ENCODE assay signal across 8 mouse cellular contexts in genomic region chr2:125723408-125724085, GRCm38 (mm10). TPM values are rescaled to one million over a fixed set of nuclear protein-coding genes. Genes with fewer than 3 reads are reported as not detected.
A peak's percentile ranks its signal among the peaks of the same experiment; 100 is the strongest.
DNase-seq lines count a peak whose midpoint lies in the region; ATAC-seq and TF ChIP-seq lines count a peak whose summit lies in the region.

No protein-coding gene starts in this region.

- H3K4me3 ChIP-seq in spleen, adult 2 months (ENCODE audit: extremely low read depth, insufficient read depth, insufficient read length), result peak overlapping the region; percentile 36; the same call in 1 of the 2 replicates
- H3K4me3 ChIP-seq in intestine, embryonic 16.5 days (ENCODE audit: low read length), result peak overlapping the region; percentile 55
- peak overlapping the region; percentile 46 for H3K4me3 ChIP-seq in liver, embryonic 12.5 days
- peak overlapping the region; percentile 47 for H3K4me3 ChIP-seq in midbrain, postnatal 0 days (ENCODE audit: low read depth, low read length)

- peaks cover 9% of the 10 kb centered on the region; the same call in 1 of the 2 replicates for H3K4me1 ChIP-seq in spleen, adult 2 months (ENCODE audit: control insufficient read depth, insufficient read depth, insufficient read length)
- peaks cover 11% of the 10 kb centered on the region; the same call in 1 of the 2 replicates for H3K4me1 ChIP-seq in intestine, embryonic 16.5 days (ENCODE audit: control insufficient read depth, insufficient read depth, low read length)
- H3K4me1 ChIP-seq in liver, embryonic 12.5 days, result peaks cover 13% of the 10 kb centered on the region
- peaks cover 8% of the 10 kb centered on the region; the same call in 1 of the 2 replicates for H3K4me1 ChIP-seq in midbrain, postnatal 0 days (ENCODE audit: insufficient read depth, low read length)

- no peak for TF ChIP-seq CTCF in spleen, adult 2 months (IDR thresholded peaks at IDR 0.05; ENCODE audit: extremely low read depth, insufficient read depth, insufficient read length, insufficient replicate concordance)
- peak; percentile 51 for TF ChIP-seq CTCF in midbrain, postnatal 0 days (IDR thresholded peaks at IDR 0.05)

- TF ChIP-seq POLR2A in spleen, adult 2 months (IDR thresholded peaks at IDR 0.05; ENCODE audit: low read depth, low read length), result no peak

- peak overlapping the region; percentile 70 for H3K9ac ChIP-seq in intestine, embryonic 16.5 days (ENCODE audit: low read depth, low read length)
- H3K9ac ChIP-seq in liver, embryonic 12.5 days, result no peak overlapping the region
- H3K9ac ChIP-seq in midbrain, postnatal 0 days (replicated peaks; ENCODE audit: low read length, poor library complexity, severe bottlenecking), result peak overlapping the region; percentile 72

- H3K4me2 ChIP-seq in intestine, embryonic 16.5 days (ENCODE audit: low read depth, low read length), result peak overlapping the region; percentile 98
- H3K4me2 ChIP-seq in liver, embryonic 12.5 days, result peak overlapping the region; percentile 69
- peak overlapping the region; percentile 97 for H3K4me2 ChIP-seq in midbrain, postnatal 0 days (ENCODE audit: low read depth, low read length, poor library complexity, severe bottlenecking)

- peak; percentile 71 for ATAC-seq in granulocyte monocyte progenitor cell, adult 5-6 weeks (replicated peaks; ENCODE audit: poor library complexity, severe bottlenecking)
- ATAC-seq in intestine, embryonic 16.5 days, result peak; percentile 89
- peak; percentile 33 for ATAC-seq in liver, embryonic 12.5 days
- ATAC-seq in midbrain, postnatal 0 days (ENCODE audit: low FRiP score), result peak; percentile 78

- peaks cover 11% of the 10 kb centered on the region for H3K27me3 ChIP-seq in spleen, adult 2 months (ENCODE audit: control insufficient read depth, insufficient read depth, low read length)
- peaks cover 15% of the 10 kb centered on the region for H3K27me3 ChIP-seq in intestine, embryonic 16.5 days (replicated peaks; ENCODE audit: control insufficient read depth, insufficient read depth, low read length)
- peaks cover 77% of the 10 kb centered on the region for H3K27me3 ChIP-seq in liver, embryonic 12.5 days (replicated peaks)
- no peaks in the 10 kb centered on the region for H3K27me3 ChIP-seq in midbrain, postnatal 0 days (ENCODE audit: insufficient read depth, low read length)

- no peak overlapping the region for H3K27ac ChIP-seq in spleen, adult 2 months (ENCODE audit: insufficient read depth, low read length)
- H3K27ac ChIP-seq in intestine, embryonic 16.5 days (ENCODE audit: low read length), result no peak overlapping the region
- H3K27ac ChIP-seq in liver, embryonic 12.5 days, result no peak overlapping the region
- peak overlapping the region; percentile 57 for H3K27ac ChIP-seq in midbrain, postnatal 0 days (ENCODE audit: low read depth, low read length)

- 1% methylated on average over 34 of the region's 34 CpGs for WGBS in spleen, adult 2 months
- under 1% methylated on average over 34 of the region's 34 CpGs for WGBS in intestine, embryonic 16.5 days
- WGBS in liver, embryonic 12.5 days (ENCODE audit: insufficient replicate concordance), result under 1% methylated on average over 34 of the region's 34 CpGs
- 0% methylated on average over 34 of the region's 34 CpGs for WGBS in midbrain, postnatal 0 days

- DNase-seq in spleen, adult 2 months (ENCODE audit: low read depth in 1 of 2, low spot score in 2 of 2), result peak in 1 of 2 experiments; percentile 24
- no peak for DNase-seq in spleen, adult 12 weeks (ENCODE audit: low spot score)
- DNase-seq in cerebellum, postnatal 25 days, result peak; percentile 63 to 78
- DNase-seq in midbrain, postnatal 0 days (ENCODE audit: low spot score), result peak; percentile 76
- DNase-seq in thymus, postnatal 0 days (ENCODE audit: low spot score), result peak; percentile 40

- H3K9me3 ChIP-seq in intestine, embryonic 16.5 days (ENCODE audit: control insufficient read depth, low read length), result no peaks in the 10 kb centered on the region
- H3K9me3 ChIP-seq in liver, embryonic 12.5 days (replicated peaks), result no peaks in the 10 kb centered on the region
- no peaks in the 10 kb centered on the region for H3K9me3 ChIP-seq in midbrain, postnatal 0 days (ENCODE audit: low read length)

- no peaks in the 10 kb centered on the region for H3K36me3 ChIP-seq in spleen, adult 2 months (ENCODE audit: control insufficient read depth, insufficient read depth, low read length)
- H3K36me3 ChIP-seq in intestine, embryonic 16.5 days (ENCODE audit: control insufficient read depth, insufficient read depth, low read length), result no peaks in the 10 kb centered on the region
- H3K36me3 ChIP-seq in liver, embryonic 12.5 days, result no peaks in the 10 kb centered on the region
- H3K36me3 ChIP-seq in midbrain, postnatal 0 days (ENCODE audit: insufficient read depth, low read length), result no peaks in the 10 kb centered on the region

RNA-seq across cellular contexts. Expression of gene Shc4, which starts 0.4 kb away (rescaled TPM):
- 0.12 and 0.23 TPM in 2 replicates for polyA plus RNA-seq in spleen, adult 2 months (2012; rRNA removed)
- total RNA-seq in granulocyte monocyte progenitor cell, adult 5-6 weeks (2014; fragmentation: Nextera tagmentation), result not detected in 2 replicates
- 0.26 and 1.0 TPM in 2 replicates for total RNA-seq in granulocyte monocyte progenitor cell, adult 5-6 weeks (2017)
- 1.7 and 1.8 TPM in 2 replicates for polyA plus RNA-seq in intestine, embryonic 16.5 days (2015; fragmentation: Nextera tagmentation; extraction: Ambion mirVana)
- polyA plus RNA-seq in liver, embryonic 12.5 days (2016; fragmentation: Nextera tagmentation; extraction: Ambion mirVana), result 0.82 and 0.96 TPM in 2 replicates
- total RNA-seq in midbrain, postnatal 0 days (2014; rRNA removed), result 6.7 and 9.1 TPM in 2 replicates
- polyA plus RNA-seq in midbrain, postnatal 0 days (2015; fragmentation: Nextera tagmentation; extraction: Ambion mirVana), result 2.5 and 2.8 TPM in 2 replicates
- polyA plus RNA-seq in thymus, postnatal 0 days (2015; fragmentation: Nextera tagmentation; extraction: Ambion mirVana), result 0.41 and 0.81 TPM in 2 replicates

RNA-seq across cellular contexts. Expression of gene Eid1, which starts 50.7 kb away (rescaled TPM):
- 12.7 and 15.3 TPM in 2 replicates for polyA plus RNA-seq in spleen, adult 2 months (2012; rRNA removed)
- 68.2 and 71.7 TPM in 2 replicates for total RNA-seq in granulocyte monocyte progenitor cell, adult 5-6 weeks (2014; fragmentation: Nextera tagmentation)
- 121 and 142 TPM in 2 replicates for total RNA-seq in granulocyte monocyte progenitor cell, adult 5-6 weeks (2017)
- polyA plus RNA-seq in intestine, embryonic 16.5 days (2015; fragmentation: Nextera tagmentation; extraction: Ambion mirVana), result 72.0 and 73.2 TPM in 2 replicates
- polyA plus RNA-seq in liver, embryonic 12.5 days (2016; fragmentation: Nextera tagmentation; extraction: Ambion mirVana), result 59.9 and 61.6 TPM in 2 replicates
- total RNA-seq in midbrain, postnatal 0 days (2014; rRNA removed), result 428 and 544 TPM in 2 replicates
- polyA plus RNA-seq in midbrain, postnatal 0 days (2015; fragmentation: Nextera tagmentation; extraction: Ambion mirVana), result 421 and 465 TPM in 2 replicates
- polyA plus RNA-seq in thymus, postnatal 0 days (2015; fragmentation: Nextera tagmentation; extraction: Ambion mirVana), result 89.0 and 97.5 TPM in 2 replicates

RNA-seq across cellular contexts. Expression of gene Secisbp2l, which starts 59.1 kb away (rescaled TPM):
- polyA plus RNA-seq in spleen, adult 2 months (2012; rRNA removed), result 7.7 and 8.5 TPM in 2 replicates
- 11.2 and 20.4 TPM in 2 replicates for total RNA-seq in granulocyte monocyte progenitor cell, adult 5-6 weeks (2014; fragmentation: Nextera tagmentation)
- 14.2 and 17.7 TPM in 2 replicates for total RNA-seq in granulocyte monocyte progenitor cell, adult 5-6 weeks (2017)
- 11.9 and 12.0 TPM in 2 replicates for polyA plus RNA-seq in intestine, embryonic 16.5 days (2015; fragmentation: Nextera tagmentation; extraction: Ambion mirVana)
- polyA plus RNA-seq in liver, embryonic 12.5 days (2016; fragmentation: Nextera tagmentation; extraction: Ambion mirVana), result 6.6 and 8.0 TPM in 2 replicates
- 55.4 and 57.9 TPM in 2 replicates for total RNA-seq in midbrain, postnatal 0 days (2014; rRNA removed)
- 26.5 and 29.2 TPM in 2 replicates for polyA plus RNA-seq in midbrain, postnatal 0 days (2015; fragmentation: Nextera tagmentation; extraction: Ambion mirVana)
- 14.8 and 16.9 TPM in 2 replicates for polyA plus RNA-seq in thymus, postnatal 0 days (2015; fragmentation: Nextera tagmentation; extraction: Ambion mirVana)

Comparison
In these comparisons a context has a peak if more than half of its experiments do, and no peak if none do; other contexts are left out.
1. ATAC-seq: peak in every context shown above with its lines; median percentile 89 in intestine, embryonic 16.5 days; 78 in midbrain, postnatal 0 days; 71 in granulocyte monocyte progenitor cell, adult 5-6 weeks; 33 in liver, embryonic 12.5 days.